Mouse (Mus musculus): Measurements from ENCODE around the gene Olfr1261. TPM values are rescaled to one million over a fixed set of nuclear protein-coding genes. Genes with fewer than 3 reads are reported as not detected.

The Olfr1261 gene
- not detected in 2 replicates for polyA plus RNA-seq (2015; fragmentation: Nextera tagmentation; extraction: Ambion mirVana)

GRCm38 (mm10) chr2:89990921-89991320 is at the start of gene Olfr1261:
Olfr1261 (plus strand) TSS chr2:89991221.
- Histone ChIP-seq H3K27ac (no peak within 1 kb of the TSS), H3K4me1 (replicated peaks) (no peaks in the 10 kb centered on the region), H3K4me2 (replicated peaks) (no peak within 1 kb of the TSS), H3K9me3 (no peaks in the 10 kb centered on the region), H3K27me3 (replicated peaks) (no peaks in the 10 kb centered on the region), H3K36me3 (no peaks in the 10 kb centered on the region), H3K9ac (no peak within 1 kb of the TSS), H3K4me3 (replicated peaks) (no peak within 1 kb of the TSS)
- ATAC-seq: no peak

GRCm38 (mm10) chr2:89948564-89948963 is 42.5 kb upstream of the Olfr1261 start, which contains the start of gene Olfr1259:
Olfr1259 (minus strand) TSS chr2:89948664.
- Histone ChIP-seq H3K4me1 (replicated peaks) (no peaks in the 10 kb centered on the region), H3K36me3 (no peaks in the 10 kb centered on the region), H3K27ac (no peak within 1 kb of the TSS), H3K9me3 (no peaks in the 10 kb centered on the region), H3K9ac (no peak within 1 kb of the TSS), H3K4me2 (replicated peaks) (no peak within 1 kb of the TSS), H3K27me3 (replicated peaks) (no peaks in the 10 kb centered on the region), H3K4me3 (replicated peaks) (no peak within 1 kb of the TSS)
- WGBS: 79% methylated on average over 5 of the region's 5 CpGs
- ATAC-seq: no peak

- no peak for ATAC-seq
- no peaks in the 10 kb centered on the region for H3K9me3 ChIP-seq
- 45% methylated on average over 2 of the region's 2 CpGs for WGBS
- no peaks in the 10 kb centered on the region for H3K36me3 ChIP-seq
- no peak within 1 kb of the TSS for H3K9ac ChIP-seq
- H3K4me3 ChIP-seq (replicated peaks): no peak within 1 kb of the TSS
- no peaks in the 10 kb centered on the region for H3K4me1 ChIP-seq (replicated peaks)
- no peaks in the 10 kb centered on the region for H3K27me3 ChIP-seq (replicated peaks)
- no peak within 1 kb of the TSS for H3K27ac ChIP-seq
- no peak within 1 kb of the TSS for H3K4me2 ChIP-seq (replicated peaks)
Measured at GRCm38 (mm10) chr2:89974184-89974583, 16.8 kb upstream of the Olfr1261 start, which contains the start of gene Olfr1260. Olfr1260 (plus strand) TSS chr2:89974340.

GRCm38 (mm10) chr2:89977709-89978108 is 13.3 kb upstream of the Olfr1261 start:
- H3K4me1 ChIP-seq (replicated peaks): no peaks in the 10 kb centered on the region
- no peak overlapping the region for H3K9ac ChIP-seq
- no peak overlapping the region for H3K4me3 ChIP-seq (replicated peaks)
- 82% methylated on average over 2 of the region's 2 CpGs for WGBS
- H3K9me3 ChIP-seq: no peaks in the 10 kb centered on the region
- no peak overlapping the region for H3K4me2 ChIP-seq (replicated peaks)
- H3K27ac ChIP-seq: no peak overlapping the region
- ATAC-seq: no peak
- no peaks in the 10 kb centered on the region for H3K36me3 ChIP-seq
- no peaks in the 10 kb centered on the region for H3K27me3 ChIP-seq (replicated peaks)

GRCm38 (mm10) chr2:89999845-90000244 is 8.8 kb downstream of the Olfr1261 start, which contains the start of gene Olfr1262:
Olfr1262 (plus strand) TSS chr2:90000145.
- H3K27ac ChIP-seq: no peak within 1 kb of the TSS
- H3K9me3 ChIP-seq: no peaks in the 10 kb centered on the region
- H3K27me3 ChIP-seq (replicated peaks): no peaks in the 10 kb centered on the region
- no peaks in the 10 kb centered on the region for H3K4me1 ChIP-seq (replicated peaks)
- no peak for ATAC-seq
- H3K9ac ChIP-seq: no peak within 1 kb of the TSS
- no peaks in the 10 kb centered on the region for H3K36me3 ChIP-seq
- H3K4me3 ChIP-seq (replicated peaks): no peak within 1 kb of the TSS
- no peak within 1 kb of the TSS for H3K4me2 ChIP-seq (replicated peaks)

GRCm38 (mm10) chr2:90011831-90012230 is 20.8 kb downstream of the Olfr1261 start, which contains the start of gene Olfr1263:
Olfr1263 (plus strand) TSS chr2:90012131.
- Histone ChIP-seq H3K4me2 (replicated peaks) (no peak within 1 kb of the TSS), H3K4me1 (replicated peaks) (no peaks in the 10 kb centered on the region), H3K9me3 (no peaks in the 10 kb centered on the region), H3K4me3 (replicated peaks) (no peak within 1 kb of the TSS), H3K9ac (no peak within 1 kb of the TSS), H3K27me3 (replicated peaks) (no peaks in the 10 kb centered on the region), H3K27ac (no peak within 1 kb of the TSS), H3K36me3 (no peaks in the 10 kb centered on the region)
- no peak for ATAC-seq
- 81% methylated on average over 2 of the region's 2 CpGs for WGBS

- Histone ChIP-seq H3K4me2 (replicated peaks) (no peak within 1 kb of the TSS), H3K9me3 (no peaks in the 10 kb centered on the region), H3K4me3 (replicated peaks) (no peak within 1 kb of the TSS), H3K9ac (no peak within 1 kb of the TSS), H3K36me3 (no peaks in the 10 kb centered on the region), H3K27ac (no peak within 1 kb of the TSS), H3K4me1 (replicated peaks) (no peaks in the 10 kb centered on the region), H3K27me3 (replicated peaks) (no peaks in the 10 kb centered on the region)
- ATAC-seq: no peak
- WGBS: 66% methylated on average over 2 of the region's 2 CpGs
Measured at GRCm38 (mm10) chr2:90025477-90025876, 34.5 kb downstream of the Olfr1261 start, which contains the start of gene Olfr1264. Olfr1264 (minus strand) TSS chr2:90025577.

GRCm38 (mm10) chr2:90035037-90035436 is 44.0 kb downstream of the Olfr1261 start, which contains the start of gene Olfr1265:
Olfr1265 (plus strand) TSS chr2:90035337.
- Histone ChIP-seq H3K4me2 (replicated peaks) (no peak within 1 kb of the TSS), H3K9me3 (no peaks in the 10 kb centered on the region), H3K36me3 (no peaks in the 10 kb centered on the region), H3K4me3 (replicated peaks) (no peak within 1 kb of the TSS), H3K9ac (no peak within 1 kb of the TSS), H3K27ac (no peak within 1 kb of the TSS), H3K4me1 (replicated peaks) (no peaks in the 10 kb centered on the region), H3K27me3 (replicated peaks) (no peaks in the 10 kb centered on the region)
- ATAC-seq: no peak

Other genes with a start within 250 kb of the Olfr1261 start
- not detected in 2 replicates for gene Olfr1253, start 234.1 kb upstream of the Olfr1261 start, polyA plus RNA-seq (2015; fragmentation: Nextera tagmentation; extraction: Ambion mirVana)
- not detected in 2 replicates for gene Olfr1254, start 197.6 kb upstream of the Olfr1261 start, polyA plus RNA-seq (2015; fragmentation: Nextera tagmentation; extraction: Ambion mirVana)
- not detected in 2 replicates for gene Olfr1255, start 179.2 kb upstream of the Olfr1261 start, polyA plus RNA-seq (2015; fragmentation: Nextera tagmentation; extraction: Ambion mirVana)
- not detected in 2 replicates for gene Olfr1256, start 149.7 kb upstream of the Olfr1261 start, polyA plus RNA-seq (2015; fragmentation: Nextera tagmentation; extraction: Ambion mirVana)
- not detected in 2 replicates for gene Olfr48, start 143.0 kb upstream of the Olfr1261 start, polyA plus RNA-seq (2015; fragmentation: Nextera tagmentation; extraction: Ambion mirVana)
- 0.09 TPM in 1 of 2 replicates, not detected in the other for gene Olfr1257, start 112.8 kb upstream of the Olfr1261 start, polyA plus RNA-seq (2015; fragmentation: Nextera tagmentation; extraction: Ambion mirVana)
- not detected in 2 replicates for gene Olfr1258, start 63.9 kb upstream of the Olfr1261 start, polyA plus RNA-seq (2015; fragmentation: Nextera tagmentation; extraction: Ambion mirVana)
- gene Olfr1259, start 42.6 kb upstream of the Olfr1261 start, polyA plus RNA-seq (2015; fragmentation: Nextera tagmentation; extraction: Ambion mirVana): not detected in 2 replicates
- not detected in 2 replicates for gene Olfr1260, start 16.9 kb upstream of the Olfr1261 start, polyA plus RNA-seq (2015; fragmentation: Nextera tagmentation; extraction: Ambion mirVana)
- not detected in 2 replicates for gene Olfr1262, start 8.9 kb downstream of the Olfr1261 start, polyA plus RNA-seq (2015; fragmentation: Nextera tagmentation; extraction: Ambion mirVana)
- gene Olfr1263, start 20.9 kb downstream of the Olfr1261 start, polyA plus RNA-seq (2015; fragmentation: Nextera tagmentation; extraction: Ambion mirVana): not detected in 2 replicates
- not detected in 2 replicates for gene Olfr1264, start 34.4 kb downstream of the Olfr1261 start, polyA plus RNA-seq (2015; fragmentation: Nextera tagmentation; extraction: Ambion mirVana)
- not detected in 2 replicates for gene Olfr1265, start 44.1 kb downstream of the Olfr1261 start, polyA plus RNA-seq (2015; fragmentation: Nextera tagmentation; extraction: Ambion mirVana)
- not detected in 2 replicates for gene Olfr140, start 72.4 kb downstream of the Olfr1261 start, polyA plus RNA-seq (2015; fragmentation: Nextera tagmentation; extraction: Ambion mirVana)
- gene Olfr1269, start 130.2 kb downstream of the Olfr1261 start, polyA plus RNA-seq (2015; fragmentation: Nextera tagmentation; extraction: Ambion mirVana): not detected in 2 replicates
- gene Olfr32, start 151.1 kb downstream of the Olfr1261 start, polyA plus RNA-seq (2015; fragmentation: Nextera tagmentation; extraction: Ambion mirVana): not detected in 2 replicates
- gene Olfr1270, start 161.9 kb downstream of the Olfr1261 start, polyA plus RNA-seq (2015; fragmentation: Nextera tagmentation; extraction: Ambion mirVana): not detected in 2 replicates
- gene Olfr1506, start 233.3 kb downstream of the Olfr1261 start, polyA plus RNA-seq (2015; fragmentation: Nextera tagmentation; extraction: Ambion mirVana): not detected in 2 replicates

Data from intestine, embryonic 15.5 days (tissue).